Mouse (Mus musculus) adrenal gland, postnatal 14 days (tissue): ENCODE measurements around the gene Sema4b. TPM values are rescaled to one million over a fixed set of nuclear protein-coding genes. Genes with fewer than 3 reads are reported as not detected.

Experiments
- DNase-seq: peaks from one replicate; pipeline ENCODE4 v3.0.0; 2021; ENCODE audit warnings: mixed read lengths
- total RNA-seq: library from RNA; stranded (reverse); gene quantifications from 2 replicates; pipeline ENCODE4 v1.2.3, GENCODE M21; 2021

Gene Sema4b
- total RNA-seq, 1 experiment from 2014 or later, result 46.9 TPM

- DNase-seq, result peak; percentile 71
These were observed 32.0 kb downstream of the Sema4b start for GRCm38 (mm10) chr7:80218666-80219065.

GRCm38 (mm10) chr7:80220237-80220797, 33.7 kb downstream of the Sema4b start:
- peak; percentile 54 for DNase-seq

- peak; percentile 7 for DNase-seq
These were observed 34.6 kb downstream of the Sema4b start for GRCm38 (mm10) chr7:80221179-80221750.

- no peak for DNase-seq
These were observed 40.4 kb downstream of the Sema4b start for GRCm38 (mm10) chr7:80227065-80227464.

- DNase-seq, result no peak
These were observed 43.6 kb downstream of the Sema4b start for GRCm38 (mm10) chr7:80230196-80230595.

- DNase-seq, result peak; percentile 77
These were observed 45.4 kb downstream of the Sema4b start for GRCm38 (mm10) chr7:80231971-80232488.

GRCm38 (mm10) chr7:80232489-80233029, 45.9 kb downstream of the Sema4b start, which contains the start of the genes Cib1 and Gdpgp1:
Cib1 (minus strand) TSS chr7:80232813.
Gdpgp1 (plus strand) TSS chr7:80232865.
- DNase-seq, result peak; percentile 99

- no peak for DNase-seq
These were observed 47.2 kb downstream of the Sema4b start for GRCm38 (mm10) chr7:80233799-80234198.

GRCm38 (mm10) chr7:80238542-80238941, 51.9 kb downstream of the Sema4b start:
- no peak for DNase-seq

GRCm38 (mm10) chr7:80241661-80242060, 55.0 kb downstream of the Sema4b start:
- DNase-seq, result no peak

- no peak for DNase-seq
These were observed 58.2 kb downstream of the Sema4b start for GRCm38 (mm10) chr7:80244851-80245250.

- peak; percentile 99 for DNase-seq
These were observed 59.6 kb downstream of the Sema4b start, which contains the start of gene Ttll13 for GRCm38 (mm10) chr7:80246148-80246721. Ttll13 (plus strand) TSS chr7:80246376.

GRCm38 (mm10) chr7:80246859-80247258, 60.2 kb downstream of the Sema4b start:
- no peak for DNase-seq

- no peak for DNase-seq
These were observed 65.8 kb downstream of the Sema4b start for GRCm38 (mm10) chr7:80252437-80252836.

- DNase-seq, result no peak
These were observed 66.2 kb downstream of the Sema4b start for GRCm38 (mm10) chr7:80252886-80253285.

GRCm38 (mm10) chr7:80255981-80256380, 69.3 kb downstream of the Sema4b start:
- DNase-seq, result no peak

- DNase-seq, result no peak
These were observed 71.1 kb downstream of the Sema4b start for GRCm38 (mm10) chr7:80257706-80258105.

GRCm38 (mm10) chr7:80260625-80261371, 74.2 kb downstream of the Sema4b start, which contains the start of gene Ngrn:
Ngrn (plus strand) TSS chr7:80261215.
- peak; percentile 93 for DNase-seq

GRCm38 (mm10) chr7:80261372-80261990, 74.8 kb downstream of the Sema4b start:
- peak; percentile 27 for DNase-seq

- DNase-seq, result peak; percentile 69
These were observed 78.0 kb downstream of the Sema4b start for GRCm38 (mm10) chr7:80264606-80265005.

GRCm38 (mm10) chr7:80267764-80268163, 81.1 kb downstream of the Sema4b start:
- DNase-seq, result no peak
